ENCODE assay signal across 11 mouse cellular contexts in the genomic region with DNA sequence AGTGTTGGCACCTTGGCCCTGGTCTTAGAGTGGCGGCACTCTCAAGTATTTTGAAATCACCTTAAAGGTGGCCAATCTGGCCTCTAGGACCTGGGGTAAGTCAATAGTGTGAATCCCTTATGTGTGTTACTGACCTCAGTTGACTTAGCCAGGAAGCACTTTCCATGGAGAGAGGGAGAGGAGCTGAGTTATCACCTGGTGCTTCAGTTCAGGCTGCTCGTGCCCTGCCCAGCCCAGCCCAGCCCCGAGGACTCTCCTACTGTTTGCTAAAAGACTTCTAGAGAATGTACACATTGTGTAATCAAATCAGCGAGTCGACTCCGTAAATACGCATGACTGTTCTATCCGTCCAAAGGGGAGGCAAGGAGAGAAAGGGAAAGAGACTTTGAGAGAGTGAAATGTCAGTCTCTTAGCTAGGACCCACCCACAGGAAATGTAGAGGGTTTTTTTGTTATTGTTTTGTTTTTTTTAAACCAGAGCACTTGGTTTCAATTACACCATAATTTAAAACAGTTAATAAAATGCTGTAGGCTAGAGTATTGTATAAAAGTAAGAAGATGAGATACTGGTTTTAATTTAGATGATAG. TPM values are rescaled to one million over a fixed set of nuclear protein-coding genes. Genes with fewer than 3 reads are reported as not detected.
A peak's percentile ranks its signal among the peaks of the same experiment; 100 is the strongest.
DNase-seq lines count a peak whose midpoint lies in the region; ATAC-seq and TF ChIP-seq lines count a peak whose summit lies in the region.
"Had no signal": no experiment of that assay in that cellular context is flagged by ENCODE, and none has a peak within 500 bp of the region (broad histone marks: within the 10 kb centered on the region; RNA-seq: fewer than 3 reads in every experiment).

No protein-coding gene starts in this region.

- H3K27me3 ChIP-seq in embryonic facial prominence, embryonic 14.5 days (replicated peaks; ENCODE audit: control insufficient read depth, insufficient read depth, low read length) = no peaks in the 10 kb centered on the region
- H3K27me3 ChIP-seq in lung, embryonic 14.5 days (ENCODE audit: insufficient read depth, low read length) = no peaks in the 10 kb centered on the region
- H3K27me3 ChIP-seq in stomach, postnatal 0 days (ENCODE audit: control insufficient read depth, insufficient read depth, low read length) = no peaks in the 10 kb centered on the region
- H3K27me3 ChIP-seq: liver, embryonic 12.5 days had no signal

- no peak for TF ChIP-seq POLR2A in lung, adult 2 months (IDR thresholded peaks at IDR 0.05; ENCODE audit: borderline replicate concordance, extremely low read depth, low read depth, low read length)

- no peak overlapping the region for H3K9ac ChIP-seq in embryonic facial prominence, embryonic 14.5 days (ENCODE audit: low read depth, low read length)
- no peak overlapping the region for H3K9ac ChIP-seq in lung, embryonic 14.5 days
- no peak overlapping the region for H3K9ac ChIP-seq in stomach, postnatal 0 days (ENCODE audit: low read length)
- H3K9ac ChIP-seq: liver, embryonic 12.5 days had no signal

- H3K4me1 ChIP-seq in lung, adult 2 months (ENCODE audit: control insufficient read depth, insufficient read depth, low read length) = no peaks in the 10 kb centered on the region; the same call in 1 of the 2 replicates
- H3K4me1 ChIP-seq in embryonic facial prominence, embryonic 14.5 days (ENCODE audit: control insufficient read depth, insufficient read depth, low read length) = peaks cover 67% of the 10 kb centered on the region
- peaks cover 10% of the 10 kb centered on the region for H3K4me1 ChIP-seq in lung, embryonic 14.5 days (ENCODE audit: insufficient read depth)
- peaks cover 7% of the 10 kb centered on the region; the same call in 1 of the 2 replicates for H3K4me1 ChIP-seq in stomach, postnatal 0 days (replicated peaks; ENCODE audit: control insufficient read depth, insufficient read depth)

- TF ChIP-seq CTCF in lung, adult 2 months (IDR thresholded peaks at IDR 0.05; ENCODE audit: insufficient read depth, low read length) = no peak
- no peak for TF ChIP-seq CTCF in lung, embryonic 14.5 days (IDR thresholded peaks at IDR 0.05; ENCODE audit: low read depth)
- TF ChIP-seq CTCF in stomach, postnatal 0 days (IDR thresholded peaks at IDR 0.05; ENCODE audit: low read depth) = no peak

- no peaks in the 10 kb centered on the region for H3K9me3 ChIP-seq in embryonic facial prominence, embryonic 14.5 days (ENCODE audit: control insufficient read depth, low read length)
- no peaks in the 10 kb centered on the region for H3K9me3 ChIP-seq in lung, embryonic 14.5 days (ENCODE audit: low read depth, low read length)
- no peaks in the 10 kb centered on the region for H3K9me3 ChIP-seq in stomach, postnatal 0 days (ENCODE audit: control insufficient read depth, low read length)
- H3K9me3 ChIP-seq: liver, embryonic 12.5 days had no signal

- peak; percentile 30 for DNase-seq in lung, adult 2 months
- DNase-seq in lung, postnatal 10 days = no peak
- peak; percentile 72 for DNase-seq in embryonic facial prominence, embryonic 14.5 days (ENCODE audit: low spot score)
- DNase-seq in lung, embryonic 14.5 days = peak; percentile 46
- peak; percentile 75 for DNase-seq in stomach, postnatal 0 days (ENCODE audit: low spot score)
- no peak for DNase-seq in embryo, embryonic 11 days
- DNase-seq in kidney, postnatal 10 days = no peak
- DNase-seq: cerebellum, postnatal 25 days; kidney, adult 2 months; thymus, adult 2 months had no signal

- H3K27ac ChIP-seq in embryonic facial prominence, embryonic 14.5 days (replicated peaks; ENCODE audit: low read depth, low read length) = no peak overlapping the region
- no peak overlapping the region for H3K27ac ChIP-seq in lung, embryonic 14.5 days (ENCODE audit: low read depth)
- 0 out of 2 replicates have a peak overlapping the region, but pooled peaks have one; percentile 24 for H3K27ac ChIP-seq in stomach, postnatal 0 days (replicated peaks)
- H3K27ac ChIP-seq: liver, embryonic 12.5 days had no signal

- WGBS in lung, adult 2 months = 47% methylated on average over 8 of the region's 8 CpGs
- 27% methylated on average over 8 of the region's 8 CpGs for WGBS in embryonic facial prominence, embryonic 14.5 days
- 26% methylated on average over 8 of the region's 8 CpGs for WGBS in lung, embryonic 14.5 days
- 34% methylated on average over 8 of the region's 8 CpGs for WGBS in stomach, postnatal 0 days

- no peak for TF ChIP-seq EP300 in stomach, postnatal 0 days (optimal IDR thresholded peaks at IDR 0.05)

- H3K36me3 ChIP-seq in embryonic facial prominence, embryonic 14.5 days (ENCODE audit: control insufficient read depth, insufficient read depth, low read length) = no peaks in the 10 kb centered on the region
- no peaks in the 10 kb centered on the region for H3K36me3 ChIP-seq in lung, embryonic 14.5 days (ENCODE audit: insufficient read depth)
- H3K36me3 ChIP-seq in stomach, postnatal 0 days (ENCODE audit: control insufficient read depth, insufficient read depth, low read length) = no peaks in the 10 kb centered on the region

- no peak overlapping the region for H3K4me3 ChIP-seq in lung, adult 2 months (replicated peaks; ENCODE audit: extremely low read depth, low read depth, low read length)
- H3K4me3 ChIP-seq in embryonic facial prominence, embryonic 14.5 days (ENCODE audit: low read depth, low read length) = no peak overlapping the region
- H3K4me3 ChIP-seq in lung, embryonic 14.5 days (ENCODE audit: low read depth, low read length) = no peak overlapping the region
- H3K4me3 ChIP-seq in stomach, postnatal 0 days (ENCODE audit: low read depth, low read length) = no peak overlapping the region
- H3K4me3 ChIP-seq: liver, embryonic 12.5 days had no signal

- no peak for ATAC-seq in embryonic facial prominence, embryonic 14.5 days (ENCODE audit: low read depth)
- ATAC-seq in lung, embryonic 14.5 days (ENCODE audit: insufficient read depth) = peak; percentile 68
- ATAC-seq in stomach, postnatal 0 days (ENCODE audit: low FRiP score, low TSS enrichment) = peak; percentile 92
- ATAC-seq: liver, embryonic 12.5 days had no signal

- H3K4me2 ChIP-seq in embryonic facial prominence, embryonic 14.5 days (ENCODE audit: low read depth, low read length) = peak overlapping the region; percentile 24; the same call in 1 of the 2 replicates
- H3K4me2 ChIP-seq in lung, embryonic 14.5 days = no peak overlapping the region
- no peak overlapping the region for H3K4me2 ChIP-seq in stomach, postnatal 0 days (replicated peaks; ENCODE audit: low read depth)
- H3K4me2 ChIP-seq: liver, embryonic 12.5 days had no signal

RNA-seq across cellular contexts. Expression of gene Igsf3, which starts 9.6 kb away (rescaled TPM):
- 7.3 and 8.0 TPM in 2 replicates for polyA plus RNA-seq in lung, adult 2 months (2012; rRNA removed)
- 37.0 and 40.6 TPM in 2 replicates for polyA plus RNA-seq in embryonic facial prominence, embryonic 14.5 days (2014; fragmentation: Nextera tagmentation; extraction: Ambion mirVana)
- polyA plus RNA-seq in lung, embryonic 14.5 days (2014; fragmentation: Nextera tagmentation; extraction: Ambion mirVana) = 23.4 and 24.1 TPM in 2 replicates
- 12.4 and 13.6 TPM in 2 replicates for polyA plus RNA-seq in stomach, postnatal 0 days (2015; fragmentation: Nextera tagmentation; extraction: Ambion mirVana)

Comparison
In these comparisons a context has a peak if more than half of its experiments do, and no peak if none do; other contexts are left out.
1. DNase-seq: peak in lung, adult 2 months (single experiment), embryonic facial prominence, embryonic 14.5 days (single experiment), lung, embryonic 14.5 days (single experiment) and stomach, postnatal 0 days (single experiment); none in lung, postnatal 10 days (single experiment), embryo, embryonic 11 days (single experiment) and kidney, postnatal 10 days (single experiment).